Mouse (Mus musculus): Measurements from ENCODE around the gene Chst13.

GRCm38 (mm10) chr6:90324991-90325390 lies at the start of gene Chst13:
- TF ChIP-seq CTCF (IDR thresholded peaks at IDR 0.05; ENCODE audit: control insufficient read depth, insufficient read depth, insufficient read length) (no peak), MYOD1 (IDR thresholded peaks at IDR 0.05; ENCODE audit: control insufficient read depth, insufficient read length, low read depth) (no peak), USF1 (IDR thresholded peaks at IDR 0.05; ENCODE audit: low read depth) (no peak), MAX (IDR thresholded peaks at IDR 0.05) (no peak), MYOG (IDR thresholded peaks at IDR 0.05; ENCODE audit: control insufficient read depth, extremely low read depth, insufficient read length) (no peak), CEBPB (IDR thresholded peaks at IDR 0.05; ENCODE audit: low read depth) (no peak), FOSL1 (IDR thresholded peaks at IDR 0.05; ENCODE audit: insufficient read depth, low read length, poor library complexity, severe bottlenecking) (no peak)
